Comparison of ENCODE assay signal across 29 mouse cellular contexts in genomic region chr8:123708729-123709128, GRCm38 (mm10). TPM values are rescaled to one million over a fixed set of nuclear protein-coding genes. Genes with fewer than 3 reads are reported as not detected.
DNase-seq lines count a peak whose midpoint lies in the region; ATAC-seq and TF ChIP-seq lines count a peak whose summit lies in the region.
"Had no signal": no experiment of that assay in that cellular context is flagged by ENCODE, and none has a peak within 500 bp of the region (broad histone marks: within the 10 kb centered on the region; RNA-seq: fewer than 3 reads in every experiment).

No protein-coding gene starts in this region.

- H3K4me1 ChIP-seq in lung, postnatal 0 days (ENCODE audit: insufficient read depth, low read depth, low read length) = no peaks in the 10 kb centered on the region
- peaks cover 22% of the 10 kb centered on the region for H3K4me1 ChIP-seq in intestine, embryonic 16.5 days (ENCODE audit: control insufficient read depth, insufficient read depth, low read length)
- peaks cover 8% of the 10 kb centered on the region for H3K4me1 ChIP-seq in stomach, embryonic 16.5 days (ENCODE audit: control insufficient read depth, insufficient read depth, low read length)
- no peaks in the 10 kb centered on the region for H3K4me1 ChIP-seq in hindbrain, embryonic 16.5 days (ENCODE audit: control insufficient read depth, insufficient read depth, low read depth, low read length)
- H3K4me1 ChIP-seq: forebrain, embryonic 15.5 days; hindbrain, embryonic 15.5 days; neural tube, embryonic 15.5 days had no signal

- no peaks in the 10 kb centered on the region for H3K9me3 ChIP-seq in lung, postnatal 0 days (ENCODE audit: low read length)
- no peaks in the 10 kb centered on the region for H3K9me3 ChIP-seq in intestine, embryonic 16.5 days (ENCODE audit: control insufficient read depth, low read length)
- no peaks in the 10 kb centered on the region for H3K9me3 ChIP-seq in stomach, embryonic 16.5 days (replicated peaks; ENCODE audit: control insufficient read depth, low read length)
- no peaks in the 10 kb centered on the region for H3K9me3 ChIP-seq in hindbrain, embryonic 16.5 days (ENCODE audit: control insufficient read depth, low read length)
- H3K9me3 ChIP-seq: forebrain, embryonic 15.5 days; hindbrain, embryonic 10.5 days; hindbrain, embryonic 15.5 days; kidney, embryonic 15.5 days; limb, embryonic 12.5 days; neural tube, embryonic 15.5 days had no signal

- H3K4me2 ChIP-seq in lung, postnatal 0 days (replicated peaks; ENCODE audit: low read depth, low read length) = no peak overlapping the region
- H3K4me2 ChIP-seq in intestine, embryonic 16.5 days (ENCODE audit: low read depth, low read length) = no peak overlapping the region
- H3K4me2 ChIP-seq in stomach, embryonic 16.5 days (ENCODE audit: low read depth, low read length) = no peak overlapping the region
- H3K4me2 ChIP-seq in hindbrain, embryonic 16.5 days (ENCODE audit: low read length) = no peak overlapping the region
- H3K4me2 ChIP-seq: forebrain, embryonic 15.5 days; hindbrain, embryonic 15.5 days; kidney, embryonic 15.5 days; limb, embryonic 12.5 days; liver, embryonic 11.5 days; neural tube, embryonic 15.5 days had no signal

- no peaks in the 10 kb centered on the region for H3K36me3 ChIP-seq in lung, postnatal 0 days (ENCODE audit: insufficient read depth, low read length)
- no peaks in the 10 kb centered on the region for H3K36me3 ChIP-seq in intestine, embryonic 16.5 days (ENCODE audit: control insufficient read depth, insufficient read depth, low read length)
- H3K36me3 ChIP-seq in stomach, embryonic 16.5 days (ENCODE audit: control insufficient read depth, insufficient read depth, low read length) = no peaks in the 10 kb centered on the region
- no peaks in the 10 kb centered on the region for H3K36me3 ChIP-seq in hindbrain, embryonic 16.5 days (ENCODE audit: control insufficient read depth, insufficient read depth, low read length)
- H3K36me3 ChIP-seq: forebrain, embryonic 15.5 days; hindbrain, embryonic 10.5 days; hindbrain, embryonic 15.5 days; kidney, embryonic 15.5 days; limb, embryonic 12.5 days; neural tube, embryonic 15.5 days had no signal

- H3K4me3 ChIP-seq in lung, postnatal 0 days (ENCODE audit: low read depth, low read length) = no peak overlapping the region
- H3K4me3 ChIP-seq in intestine, embryonic 16.5 days (ENCODE audit: low read length) = no peak overlapping the region
- H3K4me3 ChIP-seq in stomach, embryonic 16.5 days (replicated peaks; ENCODE audit: low read length) = no peak overlapping the region
- no peak overlapping the region for H3K4me3 ChIP-seq in hindbrain, embryonic 16.5 days (ENCODE audit: low read length)
- H3K4me3 ChIP-seq: forebrain, embryonic 15.5 days; gastrocnemius, adult 2 months; hindbrain, embryonic 10.5 days; hindbrain, embryonic 15.5 days; kidney, embryonic 15.5 days; layer of hippocampus, adult 2 months; left cerebral cortex, adult 2 months; limb, embryonic 12.5 days; neural tube, embryonic 15.5 days had no signal

- peak; percentile 54 for ATAC-seq in lung, postnatal 0 days
- ATAC-seq in intestine, embryonic 16.5 days = peak; percentile 97
- ATAC-seq in stomach, embryonic 16.5 days (ENCODE audit: insufficient read depth, low FRiP score) = peak; percentile 78
- ATAC-seq in hindbrain, embryonic 16.5 days = no peak
- ATAC-seq: forebrain, embryonic 15.5 days had no signal

- H3K9ac ChIP-seq in lung, postnatal 0 days (replicated peaks; ENCODE audit: low read depth) = no peak overlapping the region
- H3K9ac ChIP-seq in intestine, embryonic 16.5 days (ENCODE audit: low read depth, low read length) = no peak overlapping the region
- H3K9ac ChIP-seq in stomach, embryonic 16.5 days (ENCODE audit: low read length) = no peak overlapping the region
- H3K9ac ChIP-seq in hindbrain, embryonic 16.5 days (ENCODE audit: low read depth, low read length) = no peak overlapping the region
- H3K9ac ChIP-seq: forebrain, embryonic 15.5 days; hindbrain, embryonic 15.5 days; kidney, embryonic 15.5 days; limb, embryonic 12.5 days; neural tube, embryonic 15.5 days had no signal

- no peak for TF ChIP-seq EP300 in lung, postnatal 0 days (IDR thresholded peaks at IDR 0.05)

- TF ChIP-seq CTCF in lung, postnatal 0 days (IDR thresholded peaks at IDR 0.05) = no peak

- no peaks in the 10 kb centered on the region for H3K27me3 ChIP-seq in lung, postnatal 0 days (replicated peaks; ENCODE audit: insufficient read depth, low read length)
- H3K27me3 ChIP-seq in intestine, embryonic 16.5 days (replicated peaks; ENCODE audit: control insufficient read depth, insufficient read depth, low read length) = no peaks in the 10 kb centered on the region
- no peaks in the 10 kb centered on the region for H3K27me3 ChIP-seq in stomach, embryonic 16.5 days (ENCODE audit: control insufficient read depth, insufficient read depth, low read length)
- no peaks in the 10 kb centered on the region for H3K27me3 ChIP-seq in hindbrain, embryonic 16.5 days (replicated peaks; ENCODE audit: control insufficient read depth, insufficient read depth, low read length)
- H3K27me3 ChIP-seq: forebrain, embryonic 15.5 days; hindbrain, embryonic 15.5 days; kidney, embryonic 15.5 days; neural tube, embryonic 15.5 days had no signal

- WGBS in lung, postnatal 0 days = 52% methylated on average over 8 of the region's 8 CpGs
- 37% methylated on average over 8 of the region's 8 CpGs for WGBS in intestine, embryonic 16.5 days
- 42% methylated on average over 8 of the region's 8 CpGs for WGBS in stomach, embryonic 16.5 days
- WGBS in hindbrain, embryonic 16.5 days = 78% methylated on average over 8 of the region's 8 CpGs

- no peak for DNase-seq in lung, postnatal 0 days (ENCODE audit: low spot score)
- DNase-seq in lung, postnatal 4 days = no peak
- DNase-seq in testis, postnatal 14 days (ENCODE audit: low spot score) = no peak
- no peak for DNase-seq in kidney, adult 11 months
- DNase-seq: adrenal gland, postnatal 10 days; B cell, adult 2 months; cerebellum, adult 8-10 months; cerebellum, postnatal 25 days; gastrocnemius, adult 2 months; gastrocnemius, postnatal 36 days; heart, postnatal 14 days; kidney, adult 18-20 months; kidney, postnatal 25 days; midbrain, embryonic 14.5 days; right cerebral cortex, postnatal 25 days; thymus, postnatal 14 days had no signal

- H3K27ac ChIP-seq in lung, postnatal 0 days (ENCODE audit: low read length) = no peak overlapping the region
- no peak overlapping the region for H3K27ac ChIP-seq in intestine, embryonic 16.5 days (ENCODE audit: low read length)
- no peak overlapping the region for H3K27ac ChIP-seq in stomach, embryonic 16.5 days (ENCODE audit: low read length)
- no peak overlapping the region for H3K27ac ChIP-seq in hindbrain, embryonic 16.5 days (ENCODE audit: low read depth, low read length)
- H3K27ac ChIP-seq: forebrain, embryonic 15.5 days; gastrocnemius, adult 2 months; hindbrain, embryonic 10.5 days; hindbrain, embryonic 15.5 days; kidney, embryonic 15.5 days; layer of hippocampus, adult 2 months; left cerebral cortex, adult 2 months; limb, embryonic 12.5 days; macrophage; neural tube, embryonic 15.5 days had no signal

RNA-seq across cellular contexts. Expression of gene Rhou, which starts 55.0 kb away (rescaled TPM):
- polyA plus RNA-seq in lung, postnatal 0 days (2015; fragmentation: Nextera tagmentation; extraction: Ambion mirVana) = 5.8 and 8.7 TPM in 2 replicates
- 5.3 and 5.5 TPM in 2 replicates for polyA plus RNA-seq in intestine, embryonic 16.5 days (2015; fragmentation: Nextera tagmentation; extraction: Ambion mirVana)
- 7.8 and 8.7 TPM in 2 replicates for polyA plus RNA-seq in stomach, embryonic 16.5 days (2015; fragmentation: Nextera tagmentation; extraction: Ambion mirVana)
- 11.6 and 12.3 TPM in 2 replicates for polyA plus RNA-seq in hindbrain, embryonic 16.5 days (2015; fragmentation: Nextera tagmentation; extraction: Ambion mirVana)
